Mouse (Mus musculus) kidney, adult 2 months (tissue): ENCODE data around the gene Gpr83.

Experiments
- CTCF ChIP-seq: fragments of 200-500 bp; conservative IDR thresholded peaks from 2 replicates; pipeline ENCODE4 v1.5.1; 2011; ENCODE audit warnings: low read depth, mild to moderate bottlenecking, control low read depth, low read length, moderate library complexity, mixed read lengths; ENCODE audit not compliant: insufficient read depth, insufficient read length
- POLR2A ChIP-seq: fragments of 200-500 bp; IDR thresholded peaks from one replicate; pipeline ENCODE4 v1.6.1; 2011; ENCODE audit warnings: low read depth, low read length, control low read depth

DNA sequence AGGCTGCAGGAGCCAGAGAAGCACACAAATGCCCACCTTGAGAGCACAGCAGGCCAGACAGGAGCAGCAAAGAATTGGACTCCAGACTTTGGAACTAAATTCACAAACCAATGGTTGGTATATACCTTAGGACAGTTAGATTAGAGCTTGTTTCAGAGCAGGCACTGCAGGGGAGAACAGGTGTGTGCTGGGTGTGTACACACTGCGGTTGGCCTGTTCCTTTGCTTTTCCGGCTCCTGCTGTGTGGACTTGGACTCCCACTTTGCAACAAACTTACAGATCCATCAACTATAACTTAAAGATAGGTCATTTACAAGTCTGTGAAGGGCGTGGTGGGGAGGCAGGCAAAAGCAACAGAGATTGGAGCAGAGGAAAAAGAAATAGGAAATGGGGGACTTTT, 1.2 kb upstream of the Gpr83 start:
- TF ChIP-seq CTCF (no peak), POLR2A (no peak)
